Mouse (Mus musculus) CD4-positive, CD25-positive, alpha-beta regulatory T cell, adult 4 months (primary cell): ENCODE data around the gene Pcbp3. TPM values are rescaled to one million over a fixed set of nuclear protein-coding genes. Genes with fewer than 3 reads are reported as not detected.

Experiments
- ATAC-seq: one replicate; pipeline ENCODE4 v1.8.0; 2017
- polyA plus RNA-seq, 2 experiments: library from polyadenylated mRNA; unstranded; fragments of 100-300 nt; shearing (Covaris generic); gene quantifications; one replicate each; pipeline ENCODE4 v1.2.1; 2017

Gene Pcbp3
- polyA plus RNA-seq, 2 experiments from 2014 or later: 5.3 to 12.6 TPM

DNA sequence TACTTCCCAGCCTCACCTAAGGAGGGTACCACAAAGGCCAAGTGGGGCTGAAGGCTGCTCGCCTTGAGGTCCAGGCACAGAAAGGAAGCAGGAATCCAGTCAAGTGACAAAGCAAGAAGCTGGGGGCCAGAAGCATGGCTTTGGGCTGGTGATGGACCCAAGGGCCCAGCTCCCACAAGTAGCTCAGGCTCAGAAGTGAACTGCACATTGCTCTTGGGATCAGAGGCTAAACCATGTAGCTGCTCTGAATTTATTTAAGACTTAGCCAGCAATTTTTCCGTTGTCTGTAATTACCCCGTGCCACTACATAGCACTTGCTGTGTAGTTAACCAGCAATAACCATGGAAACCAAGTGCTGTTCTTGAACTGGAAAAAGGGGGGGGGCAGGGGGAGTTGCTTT lies 117.3 kb downstream of the Pcbp3 start:
- ATAC-seq: no peak

DNA sequence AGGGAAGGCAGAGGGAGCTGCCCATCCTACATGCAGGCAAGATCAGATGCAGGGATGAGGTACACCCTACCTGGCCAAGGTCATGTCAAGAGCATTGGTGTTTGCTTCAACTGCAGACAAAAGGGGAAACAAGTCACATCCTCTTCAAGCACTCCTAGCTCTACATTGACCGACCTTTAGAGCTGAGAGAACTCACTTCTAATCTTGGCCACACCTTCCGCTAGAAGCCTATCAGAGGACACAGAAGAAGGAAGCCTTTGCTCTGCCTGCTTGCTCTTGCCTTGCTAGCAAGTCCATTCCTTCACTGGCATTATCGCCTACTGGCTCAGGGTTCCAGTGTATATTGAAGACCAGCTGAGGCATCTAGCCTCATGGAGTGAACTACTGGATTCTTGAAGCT lies 119.6 kb downstream of the Pcbp3 start:
- ATAC-seq: no peak

DNA sequence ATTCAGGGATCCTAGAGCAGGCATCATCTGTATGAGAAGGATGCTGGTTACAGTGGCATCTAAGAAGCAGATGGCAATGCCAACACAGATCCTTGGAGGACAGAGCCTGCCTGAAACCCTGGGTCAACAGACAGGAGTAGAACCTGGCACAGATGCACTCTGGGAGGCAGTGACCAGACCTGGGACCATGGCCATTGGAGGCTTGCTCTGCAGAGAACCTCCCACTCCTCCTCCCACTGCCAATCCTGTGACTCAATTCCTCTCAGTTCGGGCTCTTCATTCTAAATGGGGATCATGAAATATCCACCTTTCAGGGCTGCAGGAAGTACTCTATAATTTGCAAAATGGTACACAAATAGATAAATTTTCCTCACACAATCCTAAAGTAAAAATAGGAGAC lies 120.5 kb downstream of the Pcbp3 start:
- ATAC-seq: no peak

DNA sequence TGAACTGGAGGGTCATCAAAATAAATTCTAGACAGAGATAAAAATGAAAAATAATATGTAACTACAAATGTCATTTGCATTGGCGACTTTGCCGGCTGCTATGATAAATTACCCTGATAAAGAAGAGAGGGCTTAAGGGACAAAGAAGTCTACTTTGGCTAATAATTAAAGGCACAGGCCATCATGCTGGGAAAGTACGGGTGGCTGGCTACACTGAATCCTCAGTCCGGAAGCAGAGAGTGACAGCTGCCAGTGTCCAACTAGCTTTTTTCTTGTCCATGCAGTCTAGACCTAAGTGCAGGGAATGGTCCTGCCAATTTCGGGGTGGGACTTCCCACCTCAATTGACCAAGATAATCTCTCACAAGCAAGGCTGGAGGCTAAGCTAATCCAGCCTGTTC lies 121.1 kb downstream of the Pcbp3 start:
- no peak for ATAC-seq

DNA sequence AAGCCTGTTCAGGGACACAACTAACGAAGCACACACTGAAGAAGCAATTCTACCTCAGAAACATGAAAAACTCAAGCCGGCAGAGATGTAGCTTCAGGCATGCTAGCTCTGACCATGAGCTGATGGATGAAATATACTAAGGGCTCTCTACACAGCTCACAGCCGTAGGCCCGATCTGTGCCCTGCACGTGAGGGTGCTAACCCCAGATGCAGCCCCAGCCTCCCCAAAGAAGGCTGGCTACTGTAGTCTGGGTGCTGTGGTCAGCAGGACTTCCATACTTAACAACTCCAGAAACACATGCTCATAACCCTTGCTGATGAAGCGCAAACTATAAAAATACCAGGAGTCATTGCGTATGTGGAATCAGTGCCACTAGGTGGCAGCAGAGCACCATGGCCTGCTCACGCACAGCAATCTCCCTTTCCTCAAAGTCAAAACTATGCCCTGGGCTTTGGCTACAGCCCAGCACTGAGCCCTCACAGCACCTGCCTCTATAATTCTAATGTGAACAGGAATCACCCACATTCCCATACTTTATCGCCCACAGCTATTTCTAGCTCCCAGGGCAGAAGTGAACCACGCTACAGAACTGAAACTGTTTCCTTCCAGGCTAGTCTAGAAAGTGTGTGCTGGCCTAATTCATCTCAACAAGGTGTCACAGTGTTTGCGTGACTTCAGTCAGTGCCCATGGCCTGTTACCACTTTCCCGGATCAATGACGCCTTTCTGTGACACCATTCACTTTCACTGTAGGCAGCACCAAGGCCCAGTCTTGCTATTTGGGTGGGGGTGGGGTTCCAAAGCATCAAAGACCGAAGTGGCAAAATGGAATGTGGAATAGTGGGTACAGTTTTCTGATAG lies 126.0 kb downstream of the Pcbp3 start:
- ATAC-seq: peak; percentile 84

DNA sequence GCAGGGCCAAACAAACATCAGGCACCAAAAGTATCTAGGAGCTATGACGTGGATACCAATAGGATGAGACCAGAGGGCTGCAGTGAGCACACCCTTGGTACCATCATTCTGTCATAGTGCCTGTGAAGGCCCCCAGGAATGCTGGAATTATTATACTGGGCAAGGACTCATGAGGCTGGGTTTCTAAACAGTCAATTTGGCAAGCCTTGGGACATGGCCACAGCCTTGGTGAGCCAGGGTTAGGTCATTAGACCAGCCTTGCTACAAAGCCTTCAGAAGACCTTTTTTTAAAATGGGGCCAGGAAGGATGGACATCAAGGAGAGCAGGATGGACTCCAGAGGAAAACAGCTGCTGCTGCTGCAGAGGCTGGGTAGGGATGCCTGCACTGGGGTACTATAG lies 128.8 kb downstream of the Pcbp3 start:
- no peak for ATAC-seq

DNA sequence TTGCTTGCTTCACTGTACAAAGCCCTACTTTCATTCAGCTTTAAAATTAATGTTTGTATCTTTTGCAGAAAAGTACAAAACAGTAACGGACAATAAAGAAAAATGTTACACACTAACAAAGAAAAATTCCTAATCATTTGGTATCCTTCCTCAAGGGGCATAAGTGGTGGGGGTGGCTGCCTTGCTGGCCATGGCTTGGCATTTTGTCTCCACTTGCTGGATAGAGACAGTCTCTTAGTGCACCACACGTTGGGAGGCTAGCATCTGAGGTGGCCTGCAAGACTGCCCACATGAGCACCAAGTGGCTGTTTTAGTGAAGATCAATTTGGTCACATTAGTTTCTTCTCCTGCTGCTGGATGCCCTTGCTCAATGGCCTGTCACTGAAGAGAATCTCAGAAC lies 129.8 kb downstream of the Pcbp3 start:
- ATAC-seq: no peak

DNA sequence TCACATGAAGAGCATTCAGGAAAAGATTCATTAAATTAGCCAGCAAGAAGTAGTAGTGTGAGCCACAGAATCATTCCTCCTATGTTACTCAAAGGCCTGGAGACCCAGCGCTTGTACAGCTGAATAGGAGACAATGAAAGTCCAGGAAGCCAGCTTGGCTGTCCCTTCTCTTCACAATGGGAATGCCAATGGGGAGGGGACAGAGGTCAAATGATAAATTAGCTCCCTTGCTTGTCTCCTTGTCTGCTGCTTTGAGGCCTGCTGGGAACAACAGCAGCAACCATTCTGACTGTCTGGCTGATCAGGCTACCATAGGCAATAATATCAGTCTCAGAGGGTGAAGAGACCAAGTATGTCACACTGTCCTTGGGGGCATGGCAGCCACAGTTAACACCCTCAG lies 130.5 kb downstream of the Pcbp3 start:
- ATAC-seq: no peak

DNA sequence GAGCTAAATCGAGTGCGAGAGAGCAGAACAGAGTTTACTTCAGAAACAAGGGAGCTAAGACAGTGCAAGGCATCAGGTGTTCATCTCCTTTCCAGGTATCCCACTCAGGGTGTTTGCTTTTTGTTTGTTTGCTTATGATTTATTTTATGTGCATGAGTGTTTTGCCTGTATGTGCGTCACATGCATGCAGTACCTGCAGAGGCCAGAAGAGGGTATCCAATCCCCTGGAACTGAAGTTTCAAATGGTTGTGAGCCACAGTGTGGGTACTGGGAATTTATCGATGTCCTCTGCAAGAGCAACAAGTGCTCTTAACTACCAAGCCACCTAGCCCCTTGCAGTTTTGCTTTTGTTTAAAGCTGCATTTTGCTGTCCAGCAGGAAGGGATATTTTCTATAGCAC lies 132.8 kb downstream of the Pcbp3 start:
- no peak for ATAC-seq

DNA sequence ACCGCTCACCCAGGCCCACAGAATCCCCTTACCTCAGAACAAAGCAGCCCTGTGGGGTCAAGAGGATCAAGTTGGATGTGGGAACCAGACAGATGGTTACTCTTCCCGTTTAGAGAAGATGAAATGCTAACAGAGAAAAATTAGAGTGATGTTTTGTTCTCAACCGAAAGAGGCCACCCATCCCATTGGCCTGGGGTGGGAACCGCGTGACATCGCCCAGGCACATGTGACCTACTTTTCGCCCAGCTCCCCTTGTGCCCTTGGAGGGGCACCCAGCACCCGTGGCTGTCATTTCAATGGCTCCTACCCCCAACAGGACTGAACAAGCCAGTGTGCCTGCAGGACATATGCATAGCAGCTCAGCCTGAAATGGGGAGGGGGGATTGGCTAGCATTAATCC lies 139.0 kb downstream of the Pcbp3 start:
- no peak for ATAC-seq

DNA sequence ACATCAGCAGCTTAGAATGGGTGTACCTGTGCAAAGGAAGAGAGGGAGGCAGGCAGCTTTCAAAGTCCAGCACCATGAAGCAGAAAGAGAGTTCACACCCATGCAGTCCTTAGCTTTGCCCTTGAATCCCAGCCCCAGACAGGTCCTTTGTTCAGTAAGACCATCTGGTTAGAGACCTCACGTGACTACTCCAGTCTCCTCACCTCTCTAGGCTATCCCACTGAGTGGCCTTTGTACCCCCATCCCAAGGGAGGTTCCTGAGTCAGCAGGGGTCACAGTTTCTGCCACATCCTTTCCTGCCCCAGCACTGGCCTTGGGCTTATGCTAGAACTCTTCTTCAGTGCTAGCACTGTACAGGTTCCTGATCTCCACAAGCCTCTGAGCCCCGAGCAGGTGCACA lies 142.4 kb downstream of the Pcbp3 start:
- no peak for ATAC-seq

DNA sequence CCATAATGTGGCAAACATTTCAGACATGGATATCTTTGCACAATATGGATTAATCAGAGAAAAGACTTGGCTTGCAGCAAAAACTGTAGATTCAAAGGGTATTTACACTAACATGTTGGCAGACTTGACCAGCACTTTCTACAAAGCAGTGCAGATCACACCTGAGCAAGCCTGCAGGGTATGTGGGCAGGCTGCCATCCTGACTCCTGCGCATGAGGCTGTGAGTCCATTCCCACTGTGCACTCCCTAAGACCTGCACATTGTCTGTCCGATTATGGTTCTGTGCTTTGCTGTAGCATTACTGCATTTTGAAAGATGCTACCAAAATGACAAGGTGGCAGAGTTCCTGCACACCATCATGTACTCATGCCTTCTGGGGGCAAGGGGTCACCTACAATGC lies 143.3 kb downstream of the Pcbp3 start:
- no peak for ATAC-seq

DNA sequence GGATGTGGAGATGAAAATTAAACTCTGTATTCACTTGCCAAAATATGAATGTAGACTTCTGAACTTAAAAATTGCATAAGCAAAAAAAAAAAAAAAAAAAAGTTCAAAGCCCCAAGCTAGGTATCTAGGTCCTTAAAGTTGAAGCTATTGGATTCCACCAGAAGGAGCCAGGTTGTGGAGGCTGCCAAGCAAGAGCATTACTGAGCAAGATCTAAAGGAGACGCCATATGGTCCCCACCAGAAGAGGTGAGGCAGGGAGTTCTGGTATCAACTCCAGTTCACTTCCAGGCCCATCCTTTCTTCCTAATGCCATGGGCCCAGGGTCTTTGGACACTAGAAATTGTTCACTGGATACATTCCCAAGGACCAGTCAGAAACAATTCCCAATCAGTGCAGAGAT lies 144.8 kb downstream of the Pcbp3 start:
- ATAC-seq: no peak

DNA sequence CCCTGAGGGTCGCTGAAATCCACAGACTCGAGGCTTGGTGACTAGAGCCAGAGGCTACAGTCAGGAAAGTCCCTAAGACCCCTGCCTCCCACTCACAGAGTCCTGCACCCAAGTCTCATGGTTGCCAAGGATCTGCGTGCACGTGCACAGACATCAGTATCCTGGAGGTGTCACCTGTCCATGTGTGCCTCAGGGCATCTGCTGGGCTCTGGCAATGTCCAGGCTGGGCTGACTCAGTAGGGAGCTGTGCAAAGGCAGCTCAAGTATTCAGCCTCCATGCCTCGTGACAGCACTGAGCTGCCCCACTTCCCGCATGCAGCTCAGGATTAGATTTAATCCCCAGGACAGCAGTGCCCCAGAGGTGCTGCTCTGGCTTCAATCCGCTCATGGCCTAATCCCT lies 145.3 kb downstream of the Pcbp3 start:
- no peak for ATAC-seq

DNA sequence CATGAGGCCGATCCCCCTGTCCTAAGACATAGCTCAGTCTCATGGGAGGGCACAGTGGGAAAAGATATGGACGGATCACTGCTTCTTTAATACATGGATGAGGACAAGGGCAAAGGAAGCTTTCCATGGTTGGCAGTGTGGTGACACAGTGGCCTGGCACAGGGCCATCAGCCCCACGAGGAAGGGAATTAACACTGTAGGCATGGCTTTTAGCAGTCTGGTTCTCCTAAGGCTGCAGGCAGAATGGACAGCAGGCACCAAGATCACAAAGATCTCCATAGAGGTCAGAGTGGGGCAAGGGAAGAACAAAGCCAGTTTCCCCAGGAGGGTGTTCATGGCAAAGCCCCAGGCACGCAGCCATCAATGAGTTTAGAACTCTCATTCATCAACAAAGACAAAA lies 146.2 kb downstream of the Pcbp3 start:
- ATAC-seq: no peak

DNA sequence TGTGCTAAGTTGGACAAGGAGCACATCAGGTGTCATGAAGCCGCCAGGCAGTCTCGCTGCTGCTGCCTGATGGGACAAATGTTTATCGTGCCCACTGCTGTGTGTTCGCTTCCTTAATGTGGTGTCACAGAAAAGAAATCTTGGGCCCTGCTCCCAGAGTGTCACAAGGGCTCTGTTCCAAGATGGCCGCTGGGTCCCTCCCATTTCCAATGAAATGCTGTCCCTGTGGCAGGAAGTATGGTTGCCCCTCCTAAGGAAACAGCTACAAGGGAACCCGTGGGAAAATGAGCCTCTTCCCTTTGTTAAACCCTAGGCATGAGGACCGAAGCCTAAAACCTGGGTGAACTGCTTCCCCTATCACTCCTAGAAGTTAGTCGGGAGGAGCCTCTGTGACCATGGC lies 146.9 kb downstream of the Pcbp3 start:
- no peak for ATAC-seq

DNA sequence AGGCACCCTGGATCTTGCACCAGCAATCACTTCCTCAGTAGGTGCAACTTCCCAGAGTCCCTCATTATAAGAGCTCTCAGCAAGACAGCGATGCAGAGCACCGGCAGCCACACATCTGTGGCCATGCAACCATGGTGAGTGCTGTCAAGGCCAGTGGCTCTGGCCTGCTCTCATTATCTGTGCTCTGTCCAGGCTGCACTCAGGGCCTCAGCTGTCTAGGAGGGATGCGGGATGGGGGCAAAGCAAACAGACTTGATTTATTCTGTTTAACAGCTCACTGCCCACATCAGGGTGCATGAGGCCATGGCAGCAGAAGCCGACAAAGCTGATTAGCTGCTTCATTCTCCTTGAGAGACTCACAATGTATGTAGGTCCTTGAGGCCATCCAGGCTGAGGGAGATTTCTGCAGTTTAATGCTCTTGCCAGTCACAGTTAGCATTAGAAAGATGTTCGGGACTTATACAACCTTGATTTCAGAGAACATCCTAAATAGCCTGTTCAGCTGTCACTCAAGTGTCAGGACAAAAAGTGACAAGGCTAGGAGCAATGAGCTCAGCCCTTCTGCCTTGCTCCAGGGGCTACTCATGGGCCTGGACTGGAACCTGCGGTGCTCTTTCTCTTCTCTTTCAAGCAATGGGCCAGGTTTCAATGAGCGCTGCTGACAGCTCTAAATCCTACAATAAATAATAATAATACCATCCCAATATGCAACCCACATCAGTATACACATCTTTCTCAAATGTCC lies 151.6 kb downstream of the Pcbp3 start:
- no peak for ATAC-seq

DNA sequence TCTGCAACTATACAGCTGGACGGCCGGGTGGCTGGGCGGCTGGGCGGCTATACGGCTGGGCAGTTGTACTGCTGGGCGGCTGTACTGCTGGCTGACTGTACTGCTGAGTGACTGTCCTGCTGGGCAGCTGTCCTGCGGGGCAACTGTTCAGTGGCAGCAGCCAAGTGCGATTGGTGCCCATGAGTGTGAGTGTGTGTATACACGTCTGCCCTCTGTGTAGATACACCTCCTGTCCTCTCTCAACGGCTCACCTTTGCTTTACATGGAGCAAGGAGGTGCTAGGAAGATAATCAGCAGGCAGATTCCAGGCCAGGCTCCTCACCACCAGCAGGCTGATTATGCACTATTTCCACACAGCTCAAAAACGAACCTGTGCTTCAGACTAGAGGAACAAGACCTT lies 152.2 kb downstream of the Pcbp3 start:
- no peak for ATAC-seq

DNA sequence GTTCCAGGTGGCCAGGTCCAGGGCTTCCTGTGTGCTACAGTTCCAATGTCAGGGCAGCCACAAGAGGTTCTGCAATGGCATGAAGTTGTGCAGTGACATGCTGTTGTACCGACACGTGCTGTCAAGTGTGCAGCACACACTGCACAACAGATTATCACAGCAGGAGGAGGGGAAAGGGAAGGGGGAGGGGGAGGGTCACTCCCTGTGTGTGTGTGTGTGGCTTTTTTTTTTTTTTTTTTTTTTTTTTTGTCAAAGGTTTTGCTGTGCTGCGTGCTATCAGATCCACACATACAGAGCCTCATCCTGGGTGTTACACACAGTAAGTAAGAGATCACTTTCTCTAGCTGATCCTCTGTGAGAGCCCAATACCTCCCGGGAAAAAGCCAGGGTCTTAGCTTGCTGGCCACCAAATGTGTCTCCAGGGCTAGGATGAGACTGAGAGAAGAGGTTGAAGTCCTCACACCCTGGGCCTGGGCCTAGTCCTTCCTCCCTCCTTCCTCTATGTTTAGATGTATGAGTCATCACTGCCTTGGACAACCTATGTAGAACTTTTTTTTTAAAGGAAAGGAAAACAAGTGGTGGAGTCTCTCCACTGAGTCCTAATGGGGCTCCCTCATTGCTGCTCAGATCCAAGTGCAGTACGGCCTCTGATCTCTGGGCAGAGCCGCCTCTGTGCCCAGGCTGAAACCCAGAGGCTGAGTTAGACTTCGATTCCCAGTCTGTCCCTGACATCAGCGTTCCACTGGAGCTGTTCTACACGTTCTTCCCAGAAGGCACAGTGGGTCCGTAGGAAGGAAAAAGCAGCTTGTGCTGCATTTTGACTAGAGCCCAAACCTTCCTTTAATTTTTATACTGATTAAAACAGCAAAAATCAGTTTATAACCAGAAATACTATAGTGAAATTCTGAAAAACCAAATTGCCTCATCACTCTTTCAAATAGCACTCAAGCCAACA lies 153.0 kb downstream of the Pcbp3 start:
- no peak for ATAC-seq

DNA sequence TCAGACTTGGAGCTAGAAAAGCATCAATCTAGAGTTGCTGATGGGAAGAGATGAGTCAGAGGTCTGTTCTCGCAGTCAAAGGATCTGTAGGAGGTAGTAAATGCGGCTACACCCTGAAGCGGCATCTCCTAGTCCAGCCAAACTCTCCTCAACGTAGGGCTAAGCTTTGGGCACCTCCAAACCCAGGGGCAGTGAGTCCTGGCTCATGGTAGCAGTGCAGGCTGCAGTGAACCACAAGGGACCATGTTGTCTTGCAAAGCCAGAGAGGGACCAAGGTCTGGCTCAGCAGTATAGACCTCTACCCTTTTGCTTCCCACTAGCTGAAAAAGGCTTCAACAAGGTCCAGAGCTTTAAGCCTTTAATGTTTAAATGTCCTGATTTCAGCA lies 159.2 kb downstream of the Pcbp3 start:
- ATAC-seq: no peak

DNA sequence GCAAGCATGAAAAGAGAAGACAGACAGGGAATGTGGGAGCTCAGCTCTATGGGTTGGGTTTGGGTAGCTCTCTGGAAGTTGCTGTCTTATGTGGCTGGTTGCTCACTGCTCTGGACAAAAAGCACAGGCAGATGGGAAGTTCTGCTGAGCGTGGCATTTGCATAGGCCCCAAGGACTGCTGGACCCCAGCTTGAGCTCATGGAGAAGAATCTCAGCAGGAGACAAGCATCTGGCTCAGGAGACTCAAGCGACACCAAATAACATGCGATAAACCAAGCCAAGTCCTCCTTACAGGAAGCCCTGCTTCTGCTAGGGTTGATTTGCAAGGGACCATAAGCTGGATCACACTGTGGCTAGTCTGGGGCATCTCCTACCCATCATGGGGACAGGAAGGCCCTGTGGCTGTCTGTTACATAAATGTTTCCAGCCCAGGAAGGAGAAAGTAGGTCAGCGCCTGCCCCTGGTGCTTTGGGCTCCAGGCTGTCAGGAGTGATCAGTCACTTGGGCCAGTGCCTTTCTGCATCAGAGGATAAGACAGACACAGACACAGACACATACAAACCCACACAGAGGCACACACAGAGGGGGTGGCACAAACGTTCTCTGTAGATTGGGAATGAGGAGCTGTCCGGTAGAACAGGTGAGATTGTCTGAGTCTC lies 159.7 kb downstream of the Pcbp3 start:
- ATAC-seq: peak; percentile 16

DNA sequence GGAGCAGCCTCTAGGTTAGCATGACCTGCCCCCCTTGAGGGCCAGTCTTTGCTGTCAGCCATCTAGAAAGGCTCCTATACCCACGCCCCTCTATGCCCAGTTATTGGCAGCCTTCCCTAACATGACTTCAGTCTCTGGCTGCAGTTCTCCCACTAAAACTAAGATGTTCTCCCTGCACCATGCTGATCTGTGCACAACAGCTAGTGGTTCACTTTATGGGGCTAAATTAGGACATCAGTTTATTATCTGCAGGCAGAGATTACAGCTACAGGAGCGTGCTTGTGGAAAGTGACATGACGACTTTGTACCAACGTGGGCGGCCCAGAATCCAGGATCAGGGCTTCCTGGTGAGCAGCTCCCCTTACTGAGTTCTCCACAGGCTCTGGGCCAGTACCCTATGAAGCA lies 160.4 kb downstream of the Pcbp3 start:
- ATAC-seq: no peak
